Mouse (Mus musculus) gastrocnemius, postnatal 25 days (tissue): ENCODE results near the gene Zfp612. TPM values are rescaled to one million over a fixed set of nuclear protein-coding genes. Genes with fewer than 3 reads are reported as not detected.

Experiments
- DNase-seq: peaks from one replicate; pipeline ENCODE4 v3.0.0; 2022
- total RNA-seq, 2 experiments: library from RNA; stranded (reverse); gene quantifications; 1 replicate in 1 of 2; 2 replicates in 1 of 2; pipeline ENCODE4 v1.2.3; 2021

The Zfp612 gene
- total RNA-seq, 2 experiments from 2014 or later = 5.7 to 7.2 TPM

DNA sequence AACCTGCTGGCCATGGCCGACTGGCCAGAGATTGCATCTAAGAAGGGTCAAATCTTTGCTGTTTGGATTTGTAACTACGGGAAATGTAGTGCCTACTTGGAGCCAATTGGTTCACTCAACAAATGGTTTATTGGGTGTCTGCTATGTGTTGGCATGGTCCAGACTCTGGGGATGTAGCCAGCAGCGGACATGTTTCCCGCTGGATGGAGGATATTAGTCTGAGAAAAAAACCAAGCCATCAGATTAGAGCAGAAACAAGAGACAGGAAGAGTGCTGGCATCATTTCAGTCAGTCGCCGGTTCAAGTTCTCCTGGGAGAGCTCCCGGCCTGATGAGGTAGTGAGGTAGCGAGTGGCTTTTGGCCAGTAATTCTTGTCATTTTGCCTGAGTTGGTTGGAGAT is 54.7 kb downstream of the Zfp612 start:
- no peak for DNase-seq

DNA sequence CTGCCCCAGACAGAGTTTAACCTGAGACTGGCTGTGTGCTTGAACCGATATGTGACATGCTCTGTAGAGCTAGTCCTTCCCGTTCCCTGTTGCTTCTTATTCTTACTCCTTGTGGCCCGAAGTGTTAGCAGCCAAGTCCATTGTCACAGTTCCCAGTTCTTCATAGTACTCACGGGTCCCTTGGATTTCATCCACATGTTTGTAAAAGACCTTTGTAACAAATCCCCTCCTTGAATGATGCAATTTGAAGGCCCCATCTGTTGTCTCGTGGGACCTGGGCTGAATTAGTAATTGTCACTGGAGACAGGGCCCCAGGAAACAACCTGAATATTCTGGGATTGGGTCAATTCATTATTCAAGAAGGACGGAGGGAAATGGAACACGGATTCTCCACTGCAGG is 56.0 kb downstream of the Zfp612 start:
- peak; percentile 9 for DNase-seq

DNA sequence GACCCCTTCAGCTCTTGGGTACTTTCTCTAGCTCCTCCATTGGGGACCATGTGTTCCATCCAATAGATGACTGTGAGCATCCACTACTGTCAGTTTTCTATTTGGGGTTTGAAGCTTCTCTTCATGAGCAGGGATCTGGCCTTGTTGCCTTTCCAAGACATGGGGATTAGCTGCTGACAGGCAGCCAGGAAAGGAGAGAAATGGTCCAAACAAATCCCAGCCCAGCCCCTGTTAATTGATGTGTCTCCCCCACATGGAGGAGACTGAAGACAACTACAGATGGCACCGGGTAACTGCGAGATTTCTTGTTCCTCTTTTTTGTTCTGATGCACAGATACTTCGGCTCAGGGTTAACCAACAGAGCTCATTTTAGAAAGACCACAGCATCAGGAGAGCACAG is 60.6 kb downstream of the Zfp612 start:
- no peak for DNase-seq

GRCm38 (mm10) chr8:110140770-110141169 is 61.2 kb downstream of the Zfp612 start:
- DNase-seq = no peak

Other genes with a start within 250 kb of the Zfp612 start
- gene Phlpp2, start 211.2 kb upstream of the Zfp612 start, total RNA-seq = 1 to 10 TPM; 2.2 to 2.8 TPM
- not detected for gene Marveld3, start 117.5 kb upstream of the Zfp612 start, total RNA-seq
- gene Tat, start 89.3 kb upstream of the Zfp612 start, total RNA-seq = not detected
- not detected for gene Chst4, start 40.0 kb upstream of the Zfp612 start, total RNA-seq
- gene Gm21964, start 21.5 kb downstream of the Zfp612 start, total RNA-seq = not detected
- not detected for gene Gm17720, start 23.0 kb downstream of the Zfp612 start, total RNA-seq
- not detected for gene Calb2, start 88.5 kb downstream of the Zfp612 start, total RNA-seq
- gene Cmtr2, start 135.9 kb downstream of the Zfp612 start, total RNA-seq = 1 to 10 TPM; 2.3 to 2.7 TPM
- under 1 TPM; 0.05 to 0.10 TPM for gene Hydin, start 187.2 kb downstream of the Zfp612 start, total RNA-seq